Mouse (Mus musculus): Measurements from ENCODE around the gene Dmbx1.

Gene Dmbx1

DNA sequence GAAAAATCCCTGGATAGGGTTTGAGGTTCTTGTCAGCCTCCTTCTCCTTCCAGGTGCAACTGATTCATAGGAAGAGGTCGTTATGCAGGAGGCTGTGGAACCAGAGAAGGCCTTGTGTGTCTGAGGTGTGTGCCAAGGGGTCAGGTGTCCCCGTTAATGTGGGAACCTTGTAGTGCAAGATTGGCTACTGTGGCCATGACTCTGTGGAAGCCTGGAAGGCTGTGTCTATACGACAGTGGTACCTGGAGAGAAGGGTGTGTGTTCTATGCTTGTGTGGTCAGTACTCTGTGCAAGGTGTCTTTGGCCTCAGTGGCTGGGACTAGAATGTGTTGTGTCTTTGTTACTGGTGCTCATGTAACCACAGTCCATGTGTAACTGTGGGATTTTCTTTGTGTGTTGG lies 955 bp upstream of the Dmbx1 start:
- DNase-seq (ENCODE audit: low spot score in 2 of 2), result no peak

DNA sequence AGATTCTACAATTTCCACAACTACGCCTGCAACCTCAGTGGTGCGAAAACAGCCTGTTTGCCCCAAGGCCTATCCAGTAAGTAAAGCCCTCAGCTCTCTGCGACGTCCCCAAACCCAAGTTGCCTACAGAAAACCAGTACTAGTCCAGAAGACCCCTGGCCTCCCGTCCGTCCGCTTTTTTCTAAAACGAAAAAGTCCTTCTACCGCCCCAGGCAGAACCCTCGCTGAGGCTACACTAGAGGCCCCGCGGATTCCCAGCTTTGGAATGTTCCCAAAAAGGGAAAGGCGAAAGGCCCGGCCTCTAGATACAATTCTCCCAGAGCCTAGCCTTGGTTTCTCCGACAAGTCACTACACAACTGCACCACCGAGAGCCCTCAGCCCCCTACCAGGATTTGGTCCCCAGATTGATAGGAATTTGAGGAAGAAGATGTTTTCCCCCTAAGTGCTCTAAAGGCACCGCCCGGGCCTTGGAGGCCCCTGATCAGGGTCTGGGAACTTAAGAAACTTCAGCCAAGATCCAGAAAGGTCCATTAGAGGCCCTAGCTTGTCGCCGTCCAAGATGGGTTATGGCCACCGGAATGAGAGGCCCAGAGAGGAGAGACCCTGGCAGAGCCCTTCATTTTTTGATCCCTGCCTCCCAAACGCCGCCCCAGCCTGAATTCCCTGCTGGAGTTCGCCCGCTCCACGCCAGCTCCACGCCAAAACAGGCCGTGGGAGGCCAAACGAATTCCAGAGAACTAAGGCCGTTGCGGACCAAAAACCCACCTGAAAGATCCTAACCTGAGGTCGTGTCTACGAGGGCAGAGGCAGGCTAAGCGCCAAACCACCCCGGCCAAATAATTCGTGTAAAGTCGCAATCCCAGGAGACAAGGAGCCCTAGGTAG lies 1.2 kb downstream of the Dmbx1 start:
- no peak for DNase-seq (ENCODE audit: low spot score in 2 of 2)

DNA sequence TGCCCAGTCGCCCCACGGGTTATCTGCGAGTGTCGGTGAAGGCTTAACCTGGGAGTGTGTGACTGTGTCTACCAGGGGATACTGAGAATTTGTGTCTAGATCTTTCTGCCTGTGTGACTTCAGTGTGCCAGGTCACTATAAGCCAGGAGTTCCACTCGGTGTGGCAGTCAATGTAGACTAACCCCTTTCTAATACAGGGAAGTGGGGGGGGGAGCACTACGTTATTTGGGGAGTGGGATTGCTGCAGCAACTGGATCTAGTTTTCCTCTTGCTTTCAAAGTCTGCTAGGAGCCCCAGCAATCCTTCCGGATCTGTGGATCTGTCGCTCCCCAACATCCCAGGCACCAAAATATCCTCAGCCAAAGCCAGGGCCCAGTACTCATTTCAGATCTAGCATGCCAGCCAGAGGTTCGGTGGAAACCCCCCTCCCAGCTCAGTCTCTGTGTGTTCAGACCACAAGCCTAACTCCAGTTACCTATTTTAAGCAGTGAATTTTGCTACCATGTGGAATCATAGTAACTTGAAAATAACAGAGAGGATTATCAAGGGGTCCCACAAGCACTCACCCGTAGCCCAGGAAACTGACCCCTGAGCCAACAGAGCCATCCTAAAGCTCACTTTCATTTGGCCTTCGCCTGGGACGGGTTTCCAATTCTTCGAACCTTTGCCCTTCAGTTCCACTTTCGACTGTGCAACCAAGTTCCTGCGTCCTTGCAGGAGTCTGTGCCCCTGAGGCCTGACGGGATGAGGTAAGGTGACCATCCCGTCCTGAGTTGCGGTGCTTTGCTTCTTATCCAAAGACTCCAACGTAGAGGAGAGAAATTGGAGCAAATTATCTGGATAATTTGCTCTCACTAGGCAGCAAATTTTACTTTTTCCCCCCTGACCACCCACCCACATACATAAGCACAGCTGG lies 2.4 kb downstream of the Dmbx1 start:
- DNase-seq (ENCODE audit: low spot score in 2 of 2), result no peak

DNA sequence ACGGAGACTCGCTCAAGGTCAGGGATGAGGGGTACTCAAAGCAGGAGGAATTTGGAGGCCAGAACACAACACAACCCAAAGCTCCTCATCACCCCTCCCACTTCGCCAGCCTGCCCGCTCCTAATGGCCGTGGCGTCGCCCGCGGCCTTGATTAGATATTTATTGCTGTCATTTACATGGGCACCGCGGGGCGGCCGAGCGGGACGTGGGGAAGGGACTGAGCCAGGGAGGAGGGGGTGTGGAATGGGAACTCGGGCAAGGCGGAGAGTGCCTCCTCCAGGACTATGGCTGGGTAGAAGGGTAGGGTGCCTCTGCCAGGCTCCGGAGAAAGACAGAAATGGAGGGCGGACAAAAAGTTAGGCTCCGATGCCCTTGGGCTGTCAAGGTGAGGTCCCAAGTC lies 3.1 kb downstream of the Dmbx1 start:
- DNase-seq (ENCODE audit: low spot score in 2 of 2), result no peak

DNA sequence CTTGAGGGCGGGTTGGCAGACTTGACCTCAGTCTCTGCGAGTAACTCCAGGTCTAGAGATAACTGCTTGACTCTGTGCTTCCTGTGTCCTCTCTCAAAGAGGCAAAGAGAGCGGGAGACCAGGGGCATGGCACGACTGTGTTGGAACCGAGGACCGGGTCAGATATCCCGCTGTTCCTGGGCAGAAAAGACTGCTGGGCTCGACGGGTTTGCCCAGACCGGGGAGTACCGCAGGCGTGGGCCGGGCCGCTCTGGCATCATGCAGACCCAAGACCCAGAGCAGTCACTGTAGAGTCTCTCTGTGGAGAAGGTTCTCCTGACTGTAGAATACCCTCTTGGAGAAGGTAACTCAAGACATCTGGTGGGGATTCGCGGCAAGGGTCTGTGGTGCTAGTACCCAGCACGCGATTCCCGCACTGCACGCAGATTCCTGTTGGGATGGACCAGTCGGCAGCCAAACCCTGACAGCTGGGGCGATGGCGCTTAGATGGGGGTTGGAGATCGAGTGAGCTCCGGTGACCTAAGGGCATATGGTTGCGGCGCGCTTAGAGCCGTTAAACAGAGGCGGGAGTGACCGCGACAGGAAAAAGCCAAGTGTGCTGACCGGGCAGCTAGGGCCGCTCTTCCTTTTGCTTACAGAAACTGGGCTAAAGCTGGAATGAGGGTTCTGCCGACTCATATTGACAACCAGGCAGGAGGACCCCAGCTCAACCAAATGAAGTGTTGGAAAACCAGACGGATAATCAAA lies 3.7 kb downstream of the Dmbx1 start:
- DNase-seq (ENCODE audit: low spot score in 2 of 2), result no peak

DNA sequence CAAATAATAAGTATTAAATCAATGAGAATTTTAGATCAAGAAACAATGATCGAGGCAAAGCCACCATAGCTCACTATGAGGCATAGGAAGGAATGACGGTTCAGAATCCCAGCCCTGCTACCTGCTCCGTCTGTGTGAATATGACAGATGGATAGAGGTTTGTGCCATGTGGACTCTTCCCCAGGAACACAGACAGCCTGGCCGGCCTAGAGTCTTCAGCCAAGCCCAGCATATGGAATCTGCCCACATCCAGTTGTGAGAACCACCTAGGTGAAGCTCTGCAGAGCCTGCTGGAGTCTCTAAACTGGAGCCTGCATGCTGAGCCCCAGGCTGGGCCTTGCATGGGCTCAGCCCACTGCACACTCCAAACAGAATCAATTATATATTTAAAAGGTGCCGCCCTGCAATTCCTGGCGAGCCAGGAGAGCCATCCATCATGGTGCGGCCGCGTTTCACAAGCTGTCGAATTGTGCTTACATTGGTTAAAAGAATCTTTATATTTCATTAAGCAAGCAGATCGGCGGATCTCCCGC lies 8.1 kb downstream of the Dmbx1 start:
- no peak for DNase-seq (ENCODE audit: low spot score in 2 of 2)

DNA sequence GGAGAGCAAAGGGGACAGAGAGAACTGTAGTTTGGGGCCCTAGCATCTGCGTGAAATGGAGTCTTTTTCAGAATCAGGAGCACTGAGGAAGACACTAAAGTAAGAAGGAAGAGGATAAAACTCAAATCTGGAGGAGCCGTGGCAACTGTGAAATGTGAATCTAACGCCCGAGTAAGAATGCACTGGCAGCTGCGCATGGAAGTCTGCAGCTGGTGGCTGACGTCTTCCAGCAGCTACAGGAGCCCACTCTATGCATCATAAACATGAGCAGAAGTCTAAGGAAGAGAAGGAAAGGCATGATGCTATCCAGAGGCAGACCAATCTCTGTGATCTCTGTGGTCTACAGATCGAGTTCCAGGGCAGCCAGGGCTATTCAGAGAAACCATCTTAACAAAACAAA lies 12.1 kb downstream of the Dmbx1 start:
- no peak for DNase-seq (ENCODE audit: low spot score in 2 of 2)

DNA sequence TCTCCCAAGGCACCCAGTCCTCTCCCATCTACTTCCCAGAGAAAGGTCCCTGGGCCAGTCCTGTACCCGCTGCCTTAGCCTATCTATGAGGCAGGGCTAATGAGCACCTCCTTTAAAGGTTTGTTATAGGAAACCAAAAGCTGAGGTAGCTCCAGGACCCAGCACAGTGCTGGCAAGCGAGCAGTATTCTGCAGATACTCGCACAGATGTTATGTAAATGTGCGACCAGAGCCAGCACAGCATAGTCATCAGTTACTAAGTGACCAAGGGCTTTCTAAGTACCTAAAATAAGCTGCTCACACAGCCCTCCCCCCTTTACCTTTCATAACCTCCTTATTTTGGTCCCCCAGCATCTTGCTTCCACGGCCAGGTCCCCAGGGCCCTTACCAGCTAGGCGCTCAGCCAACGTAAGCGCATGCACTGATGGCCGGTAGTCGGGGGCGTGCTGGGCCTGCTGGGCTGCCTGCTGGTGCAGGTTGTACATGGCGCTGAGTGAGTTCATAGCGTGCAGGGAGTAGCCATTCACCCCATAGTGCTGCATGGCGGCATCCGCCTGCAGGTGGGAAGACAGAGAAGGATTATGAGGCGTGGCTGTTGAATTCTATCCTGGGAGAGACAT lies 16.4 kb downstream of the Dmbx1 start:
- no peak for DNase-seq (ENCODE audit: low spot score in 2 of 2)

DNA sequence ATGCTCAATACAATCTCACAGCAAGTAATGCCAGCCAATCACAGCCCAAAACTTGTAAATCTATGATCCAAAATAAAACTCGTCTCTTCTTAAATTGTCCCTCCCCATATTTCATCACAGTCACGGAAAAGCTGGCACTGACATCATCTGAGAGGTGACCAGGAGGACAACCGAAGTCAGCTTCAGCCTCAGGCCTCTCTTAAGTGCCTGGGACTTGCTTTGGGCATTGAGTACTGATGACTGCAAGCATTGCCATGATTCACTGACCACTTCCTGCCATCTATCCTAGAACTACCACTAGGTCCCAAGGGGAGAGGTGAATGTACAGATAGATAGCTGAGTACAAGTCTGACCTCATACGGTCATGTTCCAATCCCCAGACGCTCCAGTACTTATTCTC lies 17.0 kb downstream of the Dmbx1 start:
- DNase-seq (ENCODE audit: low spot score in 2 of 2), result no peak

DNA sequence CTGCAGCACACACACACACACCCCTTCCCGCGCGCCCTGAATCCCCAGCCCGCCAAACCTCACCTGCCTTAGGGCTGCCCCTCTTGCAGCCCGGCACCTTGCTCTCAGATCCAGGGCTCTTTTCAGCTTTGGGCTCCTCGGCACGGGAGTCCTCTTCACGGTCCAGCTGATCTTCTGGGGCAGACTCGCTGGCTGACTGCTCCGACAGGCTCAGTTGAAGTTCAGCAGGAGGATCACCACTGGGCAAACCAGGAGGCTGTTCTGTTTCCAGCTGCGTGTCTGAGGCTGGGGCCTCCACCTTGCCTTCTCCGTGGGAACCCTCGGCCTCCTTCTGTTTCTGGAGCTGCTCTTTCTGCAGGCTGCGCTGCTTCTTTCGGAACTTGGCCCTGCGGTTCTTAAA lies 19.8 kb downstream of the Dmbx1 start:
- no peak for DNase-seq (ENCODE audit: low spot score in 2 of 2)

DNA sequence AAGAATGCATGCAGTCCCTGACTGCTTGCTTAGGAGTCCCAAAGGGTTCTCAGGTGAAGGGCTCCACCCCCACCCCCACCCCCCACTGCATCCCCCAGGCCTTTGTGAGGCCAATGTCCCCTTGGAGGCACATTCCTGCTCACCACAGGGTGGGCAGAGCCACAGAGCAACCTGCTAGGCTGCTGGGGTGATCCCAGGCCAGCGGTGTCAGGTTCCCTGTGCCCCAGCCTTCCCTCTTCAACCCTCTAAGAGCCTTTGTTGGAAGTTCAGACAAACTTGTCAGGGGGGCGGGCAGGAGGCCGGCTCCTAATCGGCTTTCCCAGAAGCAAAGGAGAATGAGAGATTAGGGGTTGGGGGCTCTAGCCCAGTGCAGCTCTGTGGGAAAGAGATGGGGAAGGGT lies 28.1 kb downstream of the Dmbx1 start:
- DNase-seq (ENCODE audit: low spot score in 2 of 2), result no peak

DNA sequence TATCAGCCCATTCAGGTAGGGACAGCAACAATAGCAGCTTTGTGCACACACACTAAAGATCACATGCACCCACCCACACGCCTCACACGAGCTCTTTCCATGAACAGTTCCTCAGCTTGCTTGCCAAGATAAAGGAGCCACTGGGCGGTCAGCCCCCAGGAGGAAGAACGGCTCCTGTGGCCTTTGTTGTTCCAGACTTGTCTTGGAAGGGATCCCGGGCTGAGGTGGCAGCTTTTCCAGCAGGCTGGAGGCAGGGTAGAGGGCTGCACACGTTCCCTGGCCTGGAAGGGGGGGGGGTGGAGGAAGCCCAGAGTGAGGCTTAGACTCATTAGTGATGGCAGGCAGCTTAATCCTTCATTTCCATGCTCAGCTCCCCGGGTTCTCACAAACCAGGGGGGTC lies 31.1 kb downstream of the Dmbx1 start:
- no peak for DNase-seq (ENCODE audit: low spot score in 2 of 2)

DNA sequence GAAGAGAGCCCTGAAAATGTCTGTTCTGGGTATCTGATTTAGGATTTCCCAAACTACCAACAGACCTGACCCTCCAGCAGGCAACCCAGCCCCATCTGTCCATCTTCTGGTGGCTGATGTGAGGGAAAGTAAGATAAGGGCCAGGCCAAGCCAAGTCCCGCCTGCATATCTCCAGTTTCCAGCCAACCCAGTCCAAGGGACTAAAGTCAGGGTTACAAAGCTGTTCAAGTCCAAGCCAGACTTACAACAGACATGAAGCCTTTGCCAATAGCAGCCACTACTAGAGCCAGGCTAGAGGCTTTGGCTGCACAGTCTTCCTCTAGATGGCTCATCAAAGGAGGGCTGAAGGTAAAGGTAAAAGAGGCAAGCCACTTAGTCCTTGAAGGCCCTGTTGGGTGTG lies 31.7 kb downstream of the Dmbx1 start:
- DNase-seq (ENCODE audit: low spot score in 2 of 2), result no peak

DNA sequence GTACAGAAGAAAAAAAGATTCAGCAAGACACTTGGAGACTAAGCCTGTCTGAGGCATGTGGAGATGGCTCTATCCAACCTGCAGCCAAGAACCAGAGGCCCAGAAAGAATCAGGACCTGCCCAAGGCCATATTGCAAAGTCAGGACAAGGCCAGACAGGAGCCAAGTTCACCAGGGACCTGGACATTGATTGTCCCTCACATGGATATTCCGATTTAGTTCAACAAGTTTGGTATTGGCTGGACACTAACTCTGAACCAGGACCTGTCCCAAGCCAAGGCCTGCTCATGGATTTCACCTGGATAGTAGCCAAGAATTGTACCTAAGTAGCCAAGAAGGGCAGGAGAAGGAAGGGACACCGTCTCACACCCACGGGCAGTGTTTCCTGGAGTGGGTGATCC lies 32.9 kb downstream of the Dmbx1 start:
- DNase-seq (ENCODE audit: low spot score in 2 of 2), result no peak

DNA sequence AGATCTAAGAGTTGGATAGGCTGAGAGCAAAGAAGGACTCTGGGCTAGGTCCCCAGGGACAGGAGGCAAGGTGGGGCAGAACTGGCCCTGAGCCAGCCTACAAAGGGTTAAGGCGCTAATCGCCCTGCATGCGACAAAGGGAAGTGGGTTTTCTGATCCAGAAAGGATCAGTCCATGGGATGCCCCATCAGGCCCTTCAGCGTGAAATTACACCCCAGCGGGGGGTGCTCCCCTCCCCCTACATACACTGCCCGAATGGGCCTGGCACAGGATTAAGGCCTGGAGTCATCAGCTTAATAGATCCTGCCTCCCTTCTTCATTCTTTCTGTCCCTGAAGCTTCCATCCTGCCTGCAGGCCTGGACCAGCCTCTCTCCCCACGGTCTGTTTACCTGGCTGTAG lies 34.0 kb downstream of the Dmbx1 start:
- DNase-seq (ENCODE audit: low spot score in 2 of 2), result no peak

DNA sequence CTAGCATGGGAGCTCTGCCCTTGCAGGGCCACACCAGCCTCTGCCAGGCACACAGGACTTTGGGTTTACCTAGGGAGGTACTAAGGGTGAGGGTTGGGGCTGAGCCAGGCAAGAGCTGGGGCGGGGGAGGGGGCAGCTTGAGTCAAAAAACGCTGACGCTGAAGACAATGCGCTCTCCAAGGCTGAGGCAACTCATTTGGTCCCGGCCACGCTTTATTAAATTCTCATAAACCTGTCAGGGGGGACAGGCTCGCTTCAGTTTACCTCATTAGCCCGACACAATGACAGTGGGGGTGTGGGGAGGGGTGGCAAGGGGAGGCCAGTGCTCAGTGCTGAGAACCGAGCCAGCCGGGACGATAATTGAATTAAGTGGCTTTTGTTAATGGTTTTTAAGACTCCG lies 35.4 kb downstream of the Dmbx1 start:
- DNase-seq (ENCODE audit: low spot score in 2 of 2), result no peak

DNA sequence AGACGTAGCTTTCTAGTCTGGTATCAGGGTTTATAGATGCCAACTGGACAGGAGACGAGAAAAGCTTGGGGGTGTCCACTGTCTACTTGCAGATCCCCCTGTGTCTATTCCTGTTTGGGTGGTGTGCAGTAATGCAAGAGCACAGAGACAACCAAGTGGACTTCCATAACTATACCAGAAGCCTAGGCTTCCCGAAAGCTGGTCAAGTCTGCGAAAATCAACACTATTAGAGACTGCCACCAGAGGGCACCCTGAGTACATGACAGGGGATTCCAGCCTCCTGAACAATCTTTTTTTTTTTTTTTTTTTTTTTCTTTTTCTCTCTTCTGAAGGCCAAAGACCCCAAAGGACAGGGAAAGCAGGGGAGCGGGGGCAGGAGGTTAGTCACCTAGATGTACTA lies 36.9 kb downstream of the Dmbx1 start:
- DNase-seq (ENCODE audit: low spot score in 2 of 2), result peak; percentile 34 to 62

DNA sequence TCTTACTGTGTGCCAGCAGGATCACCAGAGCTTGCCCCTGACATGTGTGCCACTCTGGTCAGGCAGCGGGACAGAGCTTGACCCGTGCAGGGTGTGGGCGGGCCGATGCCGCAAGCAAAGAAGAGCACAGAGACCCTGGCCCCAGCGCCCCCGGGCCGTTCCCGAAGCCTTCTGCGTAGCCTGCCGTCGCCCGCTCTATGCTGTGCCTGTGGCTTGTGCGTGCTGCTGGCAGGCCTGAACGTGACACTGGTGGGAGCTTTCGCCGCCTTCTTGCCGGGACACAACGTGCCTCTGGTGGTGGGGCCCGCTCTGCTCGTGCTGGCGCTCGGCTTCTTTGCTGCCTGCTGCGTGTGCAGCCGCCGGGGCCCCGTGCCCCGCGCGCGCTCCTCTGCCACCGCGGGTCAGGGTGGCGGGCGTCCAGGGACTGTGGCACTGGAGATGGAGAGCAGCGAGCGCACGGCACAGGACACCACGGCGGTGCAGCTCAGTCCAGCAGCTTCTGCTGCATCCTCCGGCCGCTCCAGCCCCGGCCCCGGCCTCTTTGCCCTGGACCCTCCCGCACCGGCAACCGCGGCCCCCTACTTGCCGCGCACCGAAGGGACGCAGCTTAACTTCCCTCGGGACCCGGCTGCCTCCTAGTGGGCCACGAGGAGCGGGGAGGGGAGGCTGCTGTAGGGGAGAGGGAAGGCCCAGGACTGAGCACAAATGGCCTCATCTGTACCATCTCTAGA lies 41.7 kb downstream of the Dmbx1 start:
- no peak for DNase-seq (ENCODE audit: low spot score in 2 of 2)

DNA sequence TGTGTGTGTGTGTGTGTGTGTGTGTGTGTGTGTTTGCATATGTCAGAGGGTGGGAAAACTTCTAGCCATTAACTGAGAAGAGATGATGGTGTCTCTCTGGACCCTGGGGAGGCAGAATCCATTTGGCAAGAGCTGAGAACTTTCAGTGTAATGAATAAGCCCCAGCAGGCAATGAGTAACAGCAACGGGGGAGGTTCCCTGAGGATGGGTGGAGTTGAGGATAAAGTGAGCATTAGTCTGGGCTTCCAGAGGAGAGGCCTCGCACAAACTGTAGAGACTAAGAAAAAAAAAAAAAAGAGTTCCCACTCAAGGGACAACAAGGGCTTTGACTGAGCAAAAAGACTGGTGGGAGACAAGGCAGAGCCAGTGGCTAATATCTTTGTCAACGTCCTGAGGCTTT lies 45.4 kb downstream of the Dmbx1 start:
- DNase-seq (ENCODE audit: low spot score in 2 of 2), result no peak

DNA sequence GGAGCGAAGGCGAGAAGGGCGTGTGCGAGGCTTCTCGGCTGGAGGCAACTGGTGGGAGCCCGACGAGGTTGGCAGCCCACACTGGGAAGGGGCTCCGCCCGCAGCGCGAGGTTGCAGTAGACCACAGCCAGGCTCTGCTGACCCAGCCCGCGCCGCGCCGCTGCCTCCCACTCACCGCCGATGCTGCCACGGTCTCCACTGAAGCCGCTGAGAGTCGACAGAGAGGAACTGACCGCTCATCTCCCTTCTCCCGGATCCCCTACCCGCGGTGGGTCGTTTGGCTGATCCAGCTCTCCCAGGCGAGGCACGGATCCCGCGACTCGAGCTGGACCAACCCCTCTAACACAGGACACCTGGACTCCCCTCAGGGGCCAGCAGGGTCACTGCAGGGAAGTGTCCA lies 49.2 kb downstream of the Dmbx1 start, which contains the start of gene 6430628N08Rik:
Gene 6430628N08Rik, plus strand, starts transcription at position 113 of the 400 bp plus-strand sequence.
- DNase-seq (ENCODE audit: low spot score in 2 of 2), result no peak

DNA sequence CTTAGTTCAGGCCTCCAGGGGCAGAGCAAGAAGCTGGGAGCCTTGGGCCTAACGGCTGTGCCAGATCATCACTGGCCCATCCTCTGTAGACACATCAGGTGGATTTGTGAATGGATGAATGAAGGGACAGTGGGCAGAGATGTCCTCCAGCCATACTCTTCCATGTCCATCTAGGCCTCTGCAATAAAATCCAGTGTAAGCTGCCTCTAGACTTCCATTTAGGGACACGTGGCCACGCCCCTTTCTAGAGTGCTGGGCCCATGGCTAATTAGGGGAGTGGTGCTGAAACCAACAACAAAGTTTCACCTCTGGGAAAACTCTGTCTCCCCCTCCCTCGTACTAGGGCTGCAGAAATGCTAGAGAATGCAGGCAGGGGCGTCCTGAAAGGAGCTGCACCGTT lies 49.7 kb downstream of the Dmbx1 start:
- DNase-seq (ENCODE audit: low spot score in 2 of 2), result no peak

All from spleen, postnatal 14 days (tissue).